Mouse (Mus musculus) thymus, adult 2 months (tissue): ENCODE data around the gene Cntn2. TPM values are rescaled to one million over a fixed set of nuclear protein-coding genes. Genes with fewer than 3 reads are reported as not detected.
A peak's percentile ranks its signal among the peaks of the same experiment; 100 is the strongest.

Experiments
- DNase-seq: peaks from one replicate; pipeline ENCODE4 v3.0.0; 2021
- H3K27ac ChIP-seq: fragments of 200-500 bp; 2 replicates; pipeline ENCODE4 v1.5.1; 2012; ENCODE audit warnings: low read length, control low read depth; ENCODE audit not compliant: control insufficient read depth, insufficient read depth
- H3K27me3 ChIP-seq: fragments of 200-500 bp; 2 replicates; pipeline ENCODE4 v1.6.1; 2012; ENCODE audit warnings: mild to moderate bottlenecking, low read length, moderate library complexity, mixed read lengths; ENCODE audit not compliant: control insufficient read depth, insufficient read depth
- H3K36me3 ChIP-seq: fragments of 200-500 bp; 2 replicates; pipeline ENCODE4 v1.6.1; 2012; ENCODE audit warnings: mild to moderate bottlenecking, low read length, moderate library complexity; ENCODE audit not compliant: control insufficient read depth, insufficient read depth
- H3K4me1 ChIP-seq: fragments of 200-500 bp; replicated peaks from 2 replicates; pipeline ENCODE4 v1.6.1; 2012; ENCODE audit warnings: low read length; ENCODE audit not compliant: control insufficient read depth, insufficient read depth
- H3K4me3 ChIP-seq: fragments of 200-500 bp; 2 replicates; pipeline ENCODE4 v1.5.1; 2012; ENCODE audit warnings: mild to moderate bottlenecking, low read length, control low read depth, moderate library complexity; ENCODE audit not compliant: control insufficient read depth, insufficient read depth
- CTCF ChIP-seq: fragments of 200-500 bp; IDR thresholded peaks from 2 replicates; pipeline ENCODE4 v1.5.1; 2012; ENCODE audit warnings: mild to moderate bottlenecking, control low read depth, low read length, moderate library complexity, borderline replicate concordance; ENCODE audit not compliant: control insufficient read depth, poor library complexity, insufficient read depth; ENCODE audit errors: extremely low read depth
- POLR2A ChIP-seq: fragments of 200-500 bp; IDR thresholded peaks from 2 replicates; pipeline ENCODE4 v1.6.1; 2012; ENCODE audit warnings: mild to moderate bottlenecking, low read length, control low read depth, moderate library complexity; ENCODE audit not compliant: control insufficient read depth, poor library complexity, insufficient read depth; ENCODE audit errors: extremely low read depth
- WGBS: fragments of 180-500 bp; shearing (Covaris S2); methylation state at CpG from one replicate; pipeline ENCODE4 v1.1.7; 2018; 5-methylcytosine and 5-hydroxymethylcytosine counted together
- polyA plus RNA-seq: library from polyadenylated mRNA; depleted of rRNA; stranded (reverse); fragments of >200 nt; gene quantifications from 2 replicates; pipeline ENCODE4 v1.2.3, GENCODE M21; 2012

The Cntn2 gene
- polyA plus RNA-seq, 1 experiment = 0.80 TPM

- H3K36me3 ChIP-seq = no peaks in the 10 kb centered on the region
- no peak for DNase-seq
- H3K27me3 ChIP-seq = no peaks in the 10 kb centered on the region
- 97% methylated on average over 1 of the region's 1 CpGs for WGBS
- TF ChIP-seq POLR2A (no peak), CTCF (no peak)
- H3K4me1 ChIP-seq = peaks cover 3% of the 10 kb centered on the region
- no peak overlapping the region for H3K4me3 ChIP-seq
- no peak overlapping the region for H3K27ac ChIP-seq
Measured at GRCm38 (mm10) chr1:132479438-132479837, 63.6 kb downstream of the Cntn2 start.

DNA sequence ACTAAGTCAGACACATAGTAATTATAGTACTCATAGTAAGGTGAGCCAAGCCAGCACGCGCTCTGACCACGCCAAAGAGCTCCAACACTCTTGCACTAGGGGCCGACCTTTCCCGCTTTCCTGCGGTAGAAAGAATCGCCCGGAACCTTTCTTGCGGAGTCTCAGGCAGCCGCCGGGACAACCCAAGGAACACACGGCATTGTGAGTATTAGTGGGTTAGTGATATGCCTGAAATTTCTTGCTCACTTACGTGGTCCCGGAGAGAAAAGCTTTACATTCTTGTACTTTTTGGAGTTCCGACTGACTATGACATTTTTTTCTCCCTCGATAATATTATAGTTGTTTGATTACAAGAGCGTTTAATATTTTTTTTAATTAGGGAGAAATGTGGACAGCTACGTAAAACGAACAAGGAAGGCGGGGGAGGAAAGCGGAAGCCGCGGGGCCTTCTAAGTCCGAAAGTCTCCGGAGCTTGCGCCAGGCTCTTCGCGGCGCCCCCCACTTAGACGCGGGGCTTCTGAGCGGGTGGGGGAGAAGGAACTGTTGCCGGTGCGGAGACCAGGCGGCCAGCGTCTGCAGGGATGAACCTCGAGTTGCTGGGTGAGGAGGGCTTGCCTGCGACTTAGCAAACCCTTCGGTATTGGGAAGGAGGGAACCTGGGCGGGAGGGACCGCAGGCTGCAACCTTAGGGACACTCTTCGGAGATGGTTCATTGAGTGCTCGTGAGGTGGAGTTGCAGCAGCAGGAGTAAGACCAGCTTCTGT is 65.9 kb downstream of the Cntn2 start, which contains the start of gene Rbbp5:
Rbbp5 (plus strand) TSS at position 438 of the 764 bp plus-strand sequence.
- H3K4me3 ChIP-seq = peak within 1 kb of the TSS; percentile 97
- DNase-seq = peak; percentile 85

DNA sequence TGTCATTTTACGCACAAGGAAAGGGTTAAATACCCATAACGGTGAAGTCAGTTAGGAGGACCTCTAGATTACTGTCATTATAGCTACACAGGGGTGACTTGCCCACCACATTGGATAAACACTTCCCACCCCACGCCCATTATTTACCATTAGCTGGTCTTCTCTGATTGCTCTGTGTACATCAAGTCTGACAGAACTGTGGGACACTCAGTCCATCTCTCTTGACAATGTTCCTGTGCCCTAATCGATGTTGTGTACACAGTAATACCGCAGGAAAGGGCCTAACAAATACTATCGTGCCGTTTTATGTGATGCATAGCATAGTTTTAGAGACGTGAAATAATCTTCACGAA is 66.5 kb downstream of the Cntn2 start:
- TF ChIP-seq CTCF (no peak), POLR2A (no peak)
- 3% methylated on average over 9 of the region's 9 CpGs for WGBS
- no peak for DNase-seq

More for the DNA sequence above, 65.9 kb downstream of the Cntn2 start, which contains the start of gene Rbbp5:
- H3K27ac ChIP-seq = peak within 1 kb of the TSS; percentile 41; the same call in 1 of the 2 replicates
- peaks cover 3% of the 10 kb centered on the region for H3K4me1 ChIP-seq
- TF ChIP-seq CTCF (no peak), POLR2A (peak; percentile 72; the same call in 1 of the 2 replicates)
- no peaks in the 10 kb centered on the region for H3K36me3 ChIP-seq
- H3K27me3 ChIP-seq = no peaks in the 10 kb centered on the region
- under 1% methylated on average over 43 of the region's 43 CpGs for WGBS

GRCm38 (mm10) chr1:132474496-132474895 is 68.6 kb downstream of the Cntn2 start:
- peaks cover 3% of the 10 kb centered on the region for H3K4me1 ChIP-seq
- no peaks in the 10 kb centered on the region for H3K27me3 ChIP-seq
- no peak overlapping the region for H3K4me3 ChIP-seq
- H3K27ac ChIP-seq = no peak overlapping the region
- 87% methylated on average over 1 of the region's 1 CpGs for WGBS
- no peaks in the 10 kb centered on the region for H3K36me3 ChIP-seq
- no peak for DNase-seq
- TF ChIP-seq CTCF = no peak
- no peak for TF ChIP-seq POLR2A

More for the DNA sequence above, 66.5 kb downstream of the Cntn2 start:
- peak overlapping the region; percentile 36 for H3K4me3 ChIP-seq
- H3K27ac ChIP-seq = no peak overlapping the region
- H3K36me3 ChIP-seq = no peaks in the 10 kb centered on the region
- H3K4me1 ChIP-seq = peaks cover 3% of the 10 kb centered on the region
- H3K27me3 ChIP-seq = no peaks in the 10 kb centered on the region

GRCm38 (mm10) chr1:132472537-132472936 is 70.5 kb downstream of the Cntn2 start:
- WGBS = 49% methylated on average over 5 of the region's 5 CpGs
- TF ChIP-seq CTCF = no peak
- no peak for TF ChIP-seq POLR2A
- Histone ChIP-seq H3K4me3 (no peak overlapping the region), H3K27me3 (no peaks in the 10 kb centered on the region), H3K36me3 (no peaks in the 10 kb centered on the region), H3K4me1 (no peaks in the 10 kb centered on the region), H3K27ac (no peak overlapping the region)
- no peak for DNase-seq

GRCm38 (mm10) chr1:132471499-132471898 is 71.6 kb downstream of the Cntn2 start:
- DNase-seq = no peak
- 95% methylated on average over 5 of the region's 5 CpGs for WGBS
- H3K27me3 ChIP-seq = no peaks in the 10 kb centered on the region
- H3K27ac ChIP-seq = no peak overlapping the region
- no peak overlapping the region for H3K4me3 ChIP-seq
- H3K36me3 ChIP-seq = no peaks in the 10 kb centered on the region
- TF ChIP-seq POLR2A (no peak), CTCF (no peak)
- no peaks in the 10 kb centered on the region for H3K4me1 ChIP-seq
